Mouse (Mus musculus) G1E (cell line): ENCODE measurements around the gene Specc1. TPM values are rescaled to one million over a fixed set of nuclear protein-coding genes. Genes with fewer than 3 reads are reported as not detected.

Experiments used
- ATAC-seq: 2 replicates; pipeline ENCODE4 v1.8.0; 2016; ENCODE audit warnings: mild to moderate bottlenecking; ENCODE audit not compliant: insufficient number of reproducible peaks, poor library complexity, low FRiP score, severe bottlenecking; ENCODE audit errors: extremely low read depth
- DNase-seq: peaks from one replicate; pipeline ENCODE4 v3.0.0; 2012; ENCODE audit warnings: low spot score
- H3K27me3 ChIP-seq: 2 replicates; pipeline ENCODE4 v1.6.1; 2012; ENCODE audit warnings: mild to moderate bottlenecking, low read length, inconsistent platforms; ENCODE audit not compliant: insufficient read depth
- H3K36me3 ChIP-seq: replicated peaks from 2 replicates; pipeline ENCODE3; 2012; ENCODE audit warnings: mild to moderate bottlenecking, inconsistent platforms
- H3K4me1 ChIP-seq: 2 replicates; pipeline ENCODE4 v1.6.1; 2012; ENCODE audit warnings: low read depth, low read length, inconsistent platforms, mixed read lengths; ENCODE audit not compliant: insufficient read depth
- H3K4me3 ChIP-seq: 2 replicates; pipeline ENCODE4 v1.5.1; 2012; ENCODE audit warnings: low read depth, mild to moderate bottlenecking, inconsistent platforms, low read length, moderate library complexity, mixed read lengths
- H3K9me3 ChIP-seq: replicated peaks from 2 replicates; pipeline ENCODE4 v1.6.1; 2012; ENCODE audit warnings: inconsistent platforms
- CTCF ChIP-seq: IDR thresholded peaks from 2 replicates; pipeline ENCODE4 v1.5.1; 2012; ENCODE audit warnings: low read depth, low read length, inconsistent platforms, mixed read lengths
- GATA1 ChIP-seq: IDR thresholded peaks from 2 replicates; pipeline ENCODE4 v1.6.1; 2012; ENCODE audit warnings: borderline replicate concordance, low read length, inconsistent platforms, mixed read lengths
- GATA2 ChIP-seq: IDR thresholded peaks from 2 replicates; pipeline ENCODE4 v1.6.1; 2012; ENCODE audit warnings: low read depth, low read length, inconsistent platforms, borderline replicate concordance
- POLR2AphosphoS5 ChIP-seq: IDR thresholded peaks from 2 replicates; pipeline ENCODE4 v1.6.1; 2012; ENCODE audit warnings: low read depth, low read length, inconsistent platforms; ENCODE audit not compliant: insufficient replicate concordance
- TAL1 ChIP-seq: conservative IDR thresholded peaks from 2 replicates; pipeline ENCODE4 v1.6.1; 2012; ENCODE audit warnings: low read depth, low read length, inconsistent platforms, mixed read lengths
- polyA plus RNA-seq: library from polyadenylated mRNA; stranded (reverse); fragments of >175 nt; gene quantifications from 2 replicates; pipeline ENCODE4 v1.2.3, GENCODE M21; 2012
- total RNA-seq, 2 experiments: library from RNA; stranded (forward) in 1 of 2; stranded (reverse) in 1 of 2; fragments of 200-1000 nt in 1 of 2; fragments of >200 nt in 1 of 2; fragmentation: Nextera tagmentation in 1 of 2; gene quantifications; 2 replicates each; pipeline ENCODE4 v1.2.3; 2014 to 2017

Gene Specc1
- total and polyA plus RNA-seq, 3 experiments: 2.4 to 76.6 (median 12.1) TPM

GRCm38 (mm10) chr11:62209111-62209510 is 252.5 kb downstream of the Specc1 start:
- TF ChIP-seq POLR2AphosphoS5 (no peak), GATA2 (no peak), CTCF (no peak), GATA1 (no peak), TAL1 (no peak)
- Histone ChIP-seq H3K36me3 (peaks cover 5% of the 10 kb centered on the region), H3K4me1 (peaks cover 6% of the 10 kb centered on the region), H3K9me3 (no peaks in the 10 kb centered on the region), H3K27me3 (peaks cover 6% of the 10 kb centered on the region; the same call in 1 of the 2 replicates), H3K4me3 (no peak overlapping the region)
- ATAC-seq (no peak), DNase-seq (no peak)

- Histone ChIP-seq H3K27me3 (peaks cover 6% of the 10 kb centered on the region; the same call in 1 of the 2 replicates), H3K4me3 (no peak overlapping the region), H3K4me1 (peaks cover 6% of the 10 kb centered on the region), H3K36me3 (peaks cover 5% of the 10 kb centered on the region), H3K9me3 (no peaks in the 10 kb centered on the region)
- ATAC-seq: no peak
- no peak for TF ChIP-seq TAL1
- no peak for DNase-seq
Observed at GRCm38 (mm10) chr11:62209891-62210290, 253.3 kb downstream of the Specc1 start.

- Histone ChIP-seq H3K9me3 (no peaks in the 10 kb centered on the region), H3K4me1 (peaks cover 4% of the 10 kb centered on the region; the same call in 1 of the 2 replicates), H3K36me3 (peaks cover 5% of the 10 kb centered on the region), H3K4me3 (no peak overlapping the region), H3K27me3 (peaks cover 12% of the 10 kb centered on the region; the same call in 1 of the 2 replicates)
- DNase-seq: no peak
- no peak for ATAC-seq
- TF ChIP-seq GATA1 (no peak), TAL1 (no peak), POLR2AphosphoS5 (no peak), CTCF (no peak), GATA2 (no peak)
Observed at GRCm38 (mm10) chr11:62213384-62213989, 256.9 kb downstream of the Specc1 start.

- Histone ChIP-seq H3K36me3 (peaks cover 10% of the 10 kb centered on the region), H3K4me3 (no peak overlapping the region), H3K27me3 (peaks cover 19% of the 10 kb centered on the region), H3K9me3 (no peaks in the 10 kb centered on the region), H3K4me1 (0 out of 2 replicates have a peak, but pooled peaks cover 3% of the 10 kb centered on the region)
- TF ChIP-seq TAL1: no peak
- no peak for TF ChIP-seq GATA2
- no peak for TF ChIP-seq POLR2AphosphoS5
- TF ChIP-seq GATA1: no peak
- no peak for TF ChIP-seq CTCF
- ATAC-seq (no peak), DNase-seq (no peak)
Observed at GRCm38 (mm10) chr11:62215107-62215506, 258.5 kb downstream of the Specc1 start.

GRCm38 (mm10) chr11:62217751-62218150 is 261.2 kb downstream of the Specc1 start:
- Histone ChIP-seq H3K36me3 (peaks cover 16% of the 10 kb centered on the region), H3K27me3 (peaks cover 31% of the 10 kb centered on the region), H3K4me3 (no peak overlapping the region), H3K9me3 (no peaks in the 10 kb centered on the region), H3K4me1 (peaks cover 3% of the 10 kb centered on the region; the same call in 1 of the 2 replicates)
- no peak for DNase-seq
- TF ChIP-seq CTCF (no peak), GATA2 (no peak), GATA1 (no peak), POLR2AphosphoS5 (no peak), TAL1 (no peak)
- no peak for ATAC-seq

GRCm38 (mm10) chr11:62220756-62221510 is 264.4 kb downstream of the Specc1 start:
- DNase-seq: no peak
- Histone ChIP-seq H3K4me1 (peaks cover 3% of the 10 kb centered on the region; the same call in 1 of the 2 replicates), H3K9me3 (no peaks in the 10 kb centered on the region), H3K36me3 (peaks cover 14% of the 10 kb centered on the region), H3K27me3 (peaks cover 34% of the 10 kb centered on the region), H3K4me3 (no peak overlapping the region)
- no peak for ATAC-seq
- TF ChIP-seq POLR2AphosphoS5 (no peak), CTCF (no peak), TAL1 (no peak), GATA2 (no peak), GATA1 (no peak)
